Mouse (Mus musculus) cerebellum, postnatal 4 days (tissue): ENCODE data around the gene Strbp.
A peak's percentile ranks its signal among the peaks of the same experiment; 100 is the strongest.
"Not testable (repeated sequence)": the region's sequence is repeated elsewhere in the genome, so short reads cannot be mapped to it uniquely, and the experiment has no call there.

ENCODE experiments used
- DNase-seq, 2 experiments: peaks; one replicate each; pipeline ENCODE4 v3.0.0; 2022; ENCODE audit warnings: low spot score in 2 of 2, mixed read lengths in 1 of 2

The Strbp gene

GRCm38 (mm10) chr2:37529397-37529796 lies 174.3 kb downstream of the Strbp start:
- no peak for DNase-seq

- DNase-seq: no peak
Measured at GRCm38 (mm10) chr2:37527587-37527986, 176.1 kb downstream of the Strbp start.

- no peak for DNase-seq
Measured at GRCm38 (mm10) chr2:37519286-37519640, 184.4 kb downstream of the Strbp start.

GRCm38 (mm10) chr2:37518561-37519285 lies 184.9 kb downstream of the Strbp start:
- no peak for DNase-seq

- DNase-seq: peak in 1 of 2 experiments; percentile 5
Measured at GRCm38 (mm10) chr2:37516922-37517462, 186.7 kb downstream of the Strbp start.

GRCm38 (mm10) chr2:37516030-37516710 lies 187.5 kb downstream of the Strbp start, which contains the start of gene Gpr21:
TSS of gene Gpr21 (plus strand) at chr2:37516332.
- no peak for DNase-seq

- no peak for DNase-seq
Measured at GRCm38 (mm10) chr2:37511134-37511901, 192.3 kb downstream of the Strbp start.

- DNase-seq: not testable (repeated sequence)
Measured at GRCm38 (mm10) chr2:37505856-37506255, 197.8 kb downstream of the Strbp start.

GRCm38 (mm10) chr2:37497321-37497720 lies 206.3 kb downstream of the Strbp start:
- no peak for DNase-seq

GRCm38 (mm10) chr2:37488956-37489355 lies 214.7 kb downstream of the Strbp start:
- DNase-seq: no peak

- DNase-seq: no peak
Measured at GRCm38 (mm10) chr2:37486408-37486807, 217.3 kb downstream of the Strbp start.

GRCm38 (mm10) chr2:37485370-37485769 lies 218.3 kb downstream of the Strbp start:
- DNase-seq: peak in 1 of 2 experiments; percentile 18

- no peak for DNase-seq
Measured at GRCm38 (mm10) chr2:37484165-37484564, 219.5 kb downstream of the Strbp start.

GRCm38 (mm10) chr2:37480039-37480438 lies 223.6 kb downstream of the Strbp start:
- DNase-seq: no peak

GRCm38 (mm10) chr2:37479559-37479958 lies 224.1 kb downstream of the Strbp start:
- no peak for DNase-seq

- DNase-seq: no peak
Measured at GRCm38 (mm10) chr2:37466266-37466665, 237.4 kb downstream of the Strbp start.

GRCm38 (mm10) chr2:37460707-37461106 lies 243.0 kb downstream of the Strbp start:
- no peak for DNase-seq

GRCm38 (mm10) chr2:37452376-37452760 lies 251.3 kb downstream of the Strbp start:
- DNase-seq: no peak

- peak; percentile 86 to 91 for DNase-seq
Measured at GRCm38 (mm10) chr2:37451667-37452375, 251.8 kb downstream of the Strbp start.

- DNase-seq: peak; percentile 92 to 94
Measured at GRCm38 (mm10) chr2:37442611-37443591, 260.8 kb downstream of the Strbp start, which contains the start of the genes Zbtb26, Zbtb6 and Rabgap1. TSS of gene Zbtb26 (minus strand) at chr2:37443135. TSS of gene Zbtb6 (minus strand) at chr2:37443171. TSS of gene Rabgap1 (plus strand) at chr2:37443279.
